Mouse (Mus musculus): Measurements from ENCODE around the gene Dlx2. TPM values are rescaled to one million over a fixed set of nuclear protein-coding genes. Genes with fewer than 3 reads are reported as not detected.

Dlx2 gene
- total RNA-seq, 2 experiments from 2014 or later = 6.0 to 6.4 TPM

GRCm38 (mm10) chr2:71542227-71542815 lies 4.2 kb downstream of the Dlx2 start:
- DNase-seq (ENCODE audit: low spot score in 2 of 2) = no peak
- intact Hi-C loops (cut with DNase I) = loop anchor here (5.0 to 10.0 kb wide), 2 partner anchors 1068 to 1730 kb away; partner anchors contain the start of genes Sp5 and Sp9

GRCm38 (mm10) chr2:71541418-71542226 lies 4.9 kb downstream of the Dlx2 start:
- no peak for DNase-seq (ENCODE audit: low spot score in 2 of 2)
- intact Hi-C loops (cut with DNase I) = loop anchor here (5.0 to 10.0 kb wide), 2 partner anchors 1067 to 1731 kb away; partner anchors contain the start of genes Sp5 and Sp9

GRCm38 (mm10) chr2:71540611-71541417 lies 5.7 kb downstream of the Dlx2 start:
- intact Hi-C loops (cut with DNase I) = loop anchor here (5.0 to 10.0 kb wide), 2 partner anchors 1066 to 1731 kb away; partner anchors contain the start of genes Sp5 and Sp9
- DNase-seq (ENCODE audit: low spot score in 2 of 2) = peak in 1 of 2 experiments; percentile 19

- intact Hi-C loops (cut with DNase I) = loop anchor here (5.0 kb wide), 1 partner anchor 972 kb away; no protein-coding TSS in a partner anchor
- no peak for DNase-seq (ENCODE audit: low spot score in 2 of 2)
These were observed 12.1 kb downstream of the Dlx2 start for GRCm38 (mm10) chr2:71534242-71535052.

- intact Hi-C loops (cut with DNase I) = no loop called here
- DNase-seq (ENCODE audit: low spot score in 2 of 2) = no peak
These were observed 13.5 kb downstream of the Dlx2 start for GRCm38 (mm10) chr2:71533094-71533493.

GRCm38 (mm10) chr2:71531990-71532970 lies 14.3 kb downstream of the Dlx2 start:
- intact Hi-C loops (cut with DNase I) = loop anchor here (2.0 kb wide), 2 partner anchors 13 to 15 kb away; no protein-coding TSS in a partner anchor
- no peak for DNase-seq (ENCODE audit: low spot score in 2 of 2)

GRCm38 (mm10) chr2:71531124-71531590 lies 15.4 kb downstream of the Dlx2 start:
- DNase-seq (ENCODE audit: low spot score in 2 of 2) = no peak
- intact Hi-C loops (cut with DNase I) = loop anchor here (2.0 kb wide), 2 partner anchors 14 kb away; no protein-coding TSS in a partner anchor

- intact Hi-C loops (cut with DNase I) = loop anchor here (2.0 kb wide), 2 partner anchors 14 kb away; no protein-coding TSS in a partner anchor
- DNase-seq (ENCODE audit: low spot score in 2 of 2) = no peak
These were observed 16.0 kb downstream of the Dlx2 start for GRCm38 (mm10) chr2:71530391-71531123.

- intact Hi-C loops (cut with DNase I) = loop anchor here (2.0 to 5.0 kb wide), 3 partner anchors 13 to 77 kb away; partner anchors contain the start of gene Metap1d
- no peak for DNase-seq (ENCODE audit: low spot score in 2 of 2)
These were observed 16.8 kb downstream of the Dlx2 start for GRCm38 (mm10) chr2:71529511-71530351.

- intact Hi-C loops (cut with DNase I) = loop anchor here (5.0 kb wide), 1 partner anchor 77 kb away; the partner anchor contains the start of gene Metap1d
These were observed 17.6 kb downstream of the Dlx2 start for GRCm38 (mm10) chr2:71528714-71529510.

GRCm38 (mm10) chr2:71528014-71528713 lies 18.4 kb downstream of the Dlx2 start, which contains the start of gene Dlx1:
Gene Dlx1, plus strand, starts transcription at chr2:71528113.
- intact Hi-C loops (cut with DNase I) = loop anchor here (5.0 kb wide), 1 partner anchor 76 kb away; the partner anchor contains the start of gene Metap1d
- DNase-seq (ENCODE audit: low spot score in 2 of 2) = no peak

More at GRCm38 (mm10) chr2:71528714-71529510, 17.6 kb downstream of the Dlx2 start:
- DNase-seq (ENCODE audit: low spot score in 2 of 2) = no peak

- intact Hi-C loops (cut with DNase I) = loop anchor here (5.0 kb wide), 1 partner anchor 75 kb away; the partner anchor contains the start of gene Metap1d
- DNase-seq (ENCODE audit: low spot score in 2 of 2) = no peak
These were observed 19.1 kb downstream of the Dlx2 start for GRCm38 (mm10) chr2:71527323-71528013.

- intact Hi-C loops (cut with DNase I) = loop anchor here (5.0 kb wide), 1 partner anchor 74 kb away; the partner anchor contains the start of gene Metap1d
- DNase-seq (ENCODE audit: low spot score in 2 of 2) = no peak
These were observed 19.8 kb downstream of the Dlx2 start for GRCm38 (mm10) chr2:71526595-71527322.

Data from left cerebral cortex, postnatal 36 days (tissue).